9 mouse cellular contexts compared by ENCODE assay signal in the genomic region with DNA sequence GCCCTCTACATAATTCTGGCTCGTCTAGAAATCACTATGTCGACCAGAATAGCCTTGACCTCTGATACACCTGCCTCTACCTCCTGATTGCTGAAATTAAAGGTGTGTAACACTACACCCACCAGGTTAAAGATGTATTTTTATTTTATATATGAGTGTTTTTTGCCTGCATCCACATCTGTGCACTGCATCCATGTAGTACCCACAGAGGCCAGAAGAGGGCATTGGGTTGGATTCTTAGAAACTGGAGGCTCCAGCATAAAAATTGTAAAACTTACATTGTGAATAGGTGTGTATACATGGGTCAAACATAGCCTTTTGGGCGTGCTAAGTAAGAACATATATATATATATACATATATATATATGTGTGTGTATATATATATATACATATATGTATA. TPM values are rescaled to one million over a fixed set of nuclear protein-coding genes. Genes with fewer than 3 reads are reported as not detected.
A peak's percentile ranks its signal among the peaks of the same experiment; 100 is the strongest.
DNase-seq lines count a peak whose midpoint lies in the region; ATAC-seq and TF ChIP-seq lines count a peak whose summit lies in the region.
"Had no signal": no experiment of that assay in that cellular context is flagged by ENCODE, and none has a peak within 500 bp of the region (broad histone marks: within the 10 kb centered on the region; RNA-seq: fewer than 3 reads in every experiment).

No protein-coding gene starts in this region.

- H3K36me3 ChIP-seq in hindbrain, postnatal 0 days (ENCODE audit: insufficient read depth, low read length): no peaks in the 10 kb centered on the region
- H3K36me3 ChIP-seq in hindbrain, embryonic 16.5 days (ENCODE audit: control insufficient read depth, insufficient read depth, low read length): no peaks in the 10 kb centered on the region
- no peaks in the 10 kb centered on the region for H3K36me3 ChIP-seq in midbrain, embryonic 14.5 days (ENCODE audit: control insufficient read depth, insufficient read depth, low read length)
- H3K36me3 ChIP-seq in midbrain, embryonic 13.5 days: no peaks in the 10 kb centered on the region
- H3K36me3 ChIP-seq: limb, embryonic 13.5 days had no signal

- H3K9ac ChIP-seq in hindbrain, postnatal 0 days (replicated peaks; ENCODE audit: low read length): no peak overlapping the region
- no peak overlapping the region for H3K9ac ChIP-seq in hindbrain, embryonic 16.5 days (ENCODE audit: low read depth, low read length)
- H3K9ac ChIP-seq in midbrain, embryonic 14.5 days (replicated peaks; ENCODE audit: low read length): no peak overlapping the region
- no peak overlapping the region for H3K9ac ChIP-seq in midbrain, embryonic 13.5 days (replicated peaks)
- H3K9ac ChIP-seq: limb, embryonic 13.5 days had no signal

- H3K4me2 ChIP-seq in hindbrain, postnatal 0 days (ENCODE audit: low read depth, low read length): no peak overlapping the region
- no peak overlapping the region for H3K4me2 ChIP-seq in hindbrain, embryonic 16.5 days (ENCODE audit: low read length)
- no peak overlapping the region for H3K4me2 ChIP-seq in midbrain, embryonic 14.5 days (ENCODE audit: low read length)
- H3K4me2 ChIP-seq in midbrain, embryonic 13.5 days (replicated peaks): no peak overlapping the region
- H3K4me2 ChIP-seq: limb, embryonic 13.5 days had no signal

- ATAC-seq in hindbrain, postnatal 0 days: no peak
- ATAC-seq in hindbrain, embryonic 16.5 days: no peak
- ATAC-seq in midbrain, embryonic 14.5 days (ENCODE audit: low FRiP score, low TSS enrichment): no peak
- no peak for ATAC-seq in midbrain, embryonic 13.5 days
- ATAC-seq in erythroid progenitor cell, adult 5-6 weeks (replicated peaks; ENCODE audit: low FRiP score, poor library complexity, severe bottlenecking): no peak

- DNase-seq in hindbrain, postnatal 0 days (ENCODE audit: low spot score): peak; percentile 52
- peak; percentile 69 for DNase-seq in midbrain, embryonic 14.5 days
- DNase-seq in adipocyte (ENCODE audit: low spot score): peak; percentile 45
- DNase-seq in mesoderm, embryonic 11.5 days (ENCODE audit: low read depth, low spot score): peak; percentile 34

- no peak overlapping the region for H3K27ac ChIP-seq in hindbrain, postnatal 0 days
- no peak overlapping the region for H3K27ac ChIP-seq in hindbrain, embryonic 16.5 days (ENCODE audit: low read depth, low read length)
- no peak overlapping the region for H3K27ac ChIP-seq in midbrain, embryonic 14.5 days (replicated peaks; ENCODE audit: low read depth, low read length)
- no peak overlapping the region for H3K27ac ChIP-seq in midbrain, embryonic 13.5 days
- H3K27ac ChIP-seq: limb, embryonic 13.5 days had no signal

- TF ChIP-seq CTCF in hindbrain, postnatal 0 days (IDR thresholded peaks at IDR 0.05; ENCODE audit: low read depth): peak; percentile 63

- no peaks in the 10 kb centered on the region for H3K9me3 ChIP-seq in hindbrain, postnatal 0 days (ENCODE audit: low read length)
- no peaks in the 10 kb centered on the region for H3K9me3 ChIP-seq in hindbrain, embryonic 16.5 days (ENCODE audit: control insufficient read depth, low read length)
- no peaks in the 10 kb centered on the region for H3K9me3 ChIP-seq in midbrain, embryonic 14.5 days (ENCODE audit: control insufficient read depth, low read length)
- no peaks in the 10 kb centered on the region for H3K9me3 ChIP-seq in midbrain, embryonic 13.5 days
- H3K9me3 ChIP-seq: limb, embryonic 13.5 days had no signal

- WGBS in hindbrain, postnatal 0 days: 57% methylated on average over 3 of the region's 3 CpGs
- 63% methylated on average over 3 of the region's 3 CpGs for WGBS in hindbrain, embryonic 16.5 days
- whole genome bisulfite sequencing in midbrain, embryonic 14.5 days: 59% methylated on average over 3 of the region's 3 CpGs
- 65% methylated on average over 3 of the region's 3 CpGs for WGBS in midbrain, embryonic 13.5 days

- H3K4me3 ChIP-seq in hindbrain, postnatal 0 days (ENCODE audit: low read length): no peak overlapping the region
- no peak overlapping the region for H3K4me3 ChIP-seq in hindbrain, embryonic 16.5 days (ENCODE audit: low read length)
- H3K4me3 ChIP-seq in midbrain, embryonic 14.5 days (replicated peaks; ENCODE audit: low read depth, low read length): no peak overlapping the region
- no peak overlapping the region for H3K4me3 ChIP-seq in midbrain, embryonic 13.5 days (replicated peaks)
- H3K4me3 ChIP-seq: limb, embryonic 13.5 days had no signal

- H3K27me3 ChIP-seq in hindbrain, postnatal 0 days (ENCODE audit: insufficient read depth, low read length): no peaks in the 10 kb centered on the region
- no peaks in the 10 kb centered on the region for H3K27me3 ChIP-seq in hindbrain, embryonic 16.5 days (replicated peaks; ENCODE audit: control insufficient read depth, insufficient read depth, low read length)
- no peaks in the 10 kb centered on the region for H3K27me3 ChIP-seq in midbrain, embryonic 14.5 days (ENCODE audit: control insufficient read depth, insufficient read depth, low read length)
- H3K27me3 ChIP-seq in midbrain, embryonic 13.5 days: no peaks in the 10 kb centered on the region
- H3K27me3 ChIP-seq: limb, embryonic 13.5 days had no signal

- H3K4me1 ChIP-seq in hindbrain, postnatal 0 days (ENCODE audit: insufficient read depth, low read length): no peaks in the 10 kb centered on the region
- H3K4me1 ChIP-seq in hindbrain, embryonic 16.5 days (ENCODE audit: control insufficient read depth, insufficient read depth, low read depth, low read length): no peaks in the 10 kb centered on the region
- H3K4me1 ChIP-seq in midbrain, embryonic 14.5 days (ENCODE audit: control insufficient read depth, insufficient read depth, low read length): no peaks in the 10 kb centered on the region
- no peaks in the 10 kb centered on the region for H3K4me1 ChIP-seq in midbrain, embryonic 13.5 days (replicated peaks)

RNA-seq across cellular contexts. Expression of gene Plxnb1, which starts 33.0 kb away (rescaled TPM):
- 82.3 and 84.4 TPM in 2 replicates for total RNA-seq in hindbrain, postnatal 0 days (2014; rRNA removed)
- polyA plus RNA-seq in hindbrain, postnatal 0 days (2015; fragmentation: Nextera tagmentation; extraction: Ambion mirVana): 8.7 and 11.2 TPM in 2 replicates
- 12.6 and 18.2 TPM in 2 replicates for polyA plus RNA-seq in hindbrain, embryonic 16.5 days (2015; fragmentation: Nextera tagmentation; extraction: Ambion mirVana)
- 21.7 and 22.4 TPM in 2 replicates for polyA plus RNA-seq in midbrain, embryonic 14.5 days (2014; fragmentation: Nextera tagmentation; extraction: Ambion mirVana)
- 28.2 and 33.3 TPM in 2 replicates for polyA plus RNA-seq in midbrain, embryonic 13.5 days (2015; fragmentation: Nextera tagmentation; extraction: Ambion mirVana)
- not detected in 2 replicates for total RNA-seq in erythroid progenitor cell, adult 5-6 weeks (2015; ENCODE audit: low replicate concordance)
- not detected in 2 replicates for total RNA-seq in erythroid progenitor cell, adult 5-6 weeks (2017; ENCODE audit: low replicate concordance)

RNA-seq across cellular contexts. Expression of gene Fbxw21, which starts 33.6 kb away (rescaled TPM):
- total RNA-seq in hindbrain, postnatal 0 days (2014; rRNA removed): not detected in 2 replicates
- polyA plus RNA-seq in hindbrain, postnatal 0 days (2015; fragmentation: Nextera tagmentation; extraction: Ambion mirVana): not detected in 2 replicates
- not detected in 2 replicates for polyA plus RNA-seq in hindbrain, embryonic 16.5 days (2015; fragmentation: Nextera tagmentation; extraction: Ambion mirVana)
- not detected in 2 replicates for polyA plus RNA-seq in midbrain, embryonic 14.5 days (2014; fragmentation: Nextera tagmentation; extraction: Ambion mirVana)
- not detected in 2 replicates for polyA plus RNA-seq in midbrain, embryonic 13.5 days (2015; fragmentation: Nextera tagmentation; extraction: Ambion mirVana)
- not detected in 2 replicates for total RNA-seq in erythroid progenitor cell, adult 5-6 weeks (2015; ENCODE audit: low replicate concordance)
- not detected in 2 replicates for total RNA-seq in erythroid progenitor cell, adult 5-6 weeks (2017; ENCODE audit: low replicate concordance)
- polyA plus RNA-seq: limb, embryonic 13.5 days; neural tube, embryonic 11.5 days had no signal

RNA-seq across cellular contexts. Expression of gene Tma7, which starts 45.8 kb away (rescaled TPM):
- total RNA-seq in hindbrain, postnatal 0 days (2014; rRNA removed): 56.2 and 73.8 TPM in 2 replicates
- 764 and 779 TPM in 2 replicates for polyA plus RNA-seq in hindbrain, postnatal 0 days (2015; fragmentation: Nextera tagmentation; extraction: Ambion mirVana)
- 586 and 663 TPM in 2 replicates for polyA plus RNA-seq in hindbrain, embryonic 16.5 days (2015; fragmentation: Nextera tagmentation; extraction: Ambion mirVana)
- 733 and 824 TPM in 2 replicates for polyA plus RNA-seq in midbrain, embryonic 14.5 days (2014; fragmentation: Nextera tagmentation; extraction: Ambion mirVana)
- 724 and 757 TPM in 2 replicates for polyA plus RNA-seq in midbrain, embryonic 13.5 days (2015; fragmentation: Nextera tagmentation; extraction: Ambion mirVana)
- total RNA-seq in erythroid progenitor cell, adult 5-6 weeks (2015; ENCODE audit: low replicate concordance): 106 and 281 TPM in 2 replicates
- total RNA-seq in erythroid progenitor cell, adult 5-6 weeks (2017; ENCODE audit: low replicate concordance): 31.5 and 73.0 TPM in 2 replicates

RNA-seq across cellular contexts. Expression of gene Ccdc51, which starts 45.9 kb away (rescaled TPM):
- total RNA-seq in hindbrain, postnatal 0 days (2014; rRNA removed): 7.8 and 8.4 TPM in 2 replicates
- polyA plus RNA-seq in hindbrain, postnatal 0 days (2015; fragmentation: Nextera tagmentation; extraction: Ambion mirVana): 5.1 and 6.7 TPM in 2 replicates
- polyA plus RNA-seq in hindbrain, embryonic 16.5 days (2015; fragmentation: Nextera tagmentation; extraction: Ambion mirVana): 12.5 and 13.1 TPM in 2 replicates
- polyA plus RNA-seq in midbrain, embryonic 14.5 days (2014; fragmentation: Nextera tagmentation; extraction: Ambion mirVana): 14.0 and 15.4 TPM in 2 replicates
- polyA plus RNA-seq in midbrain, embryonic 13.5 days (2015; fragmentation: Nextera tagmentation; extraction: Ambion mirVana): 12.8 and 14.6 TPM in 2 replicates
- 2.9 and 5.0 TPM in 2 replicates for total RNA-seq in erythroid progenitor cell, adult 5-6 weeks (2015; ENCODE audit: low replicate concordance)
- 2.6 and 5.5 TPM in 2 replicates for total RNA-seq in erythroid progenitor cell, adult 5-6 weeks (2017; ENCODE audit: low replicate concordance)

RNA-seq across cellular contexts. Expression of gene Atrip, which starts 54.3 kb away (rescaled TPM):
- total RNA-seq in hindbrain, postnatal 0 days (2014; rRNA removed): 39.5 and 52.3 TPM in 2 replicates
- 30.6 and 32.2 TPM in 2 replicates for polyA plus RNA-seq in hindbrain, postnatal 0 days (2015; fragmentation: Nextera tagmentation; extraction: Ambion mirVana)
- 30.0 and 31.8 TPM in 2 replicates for polyA plus RNA-seq in hindbrain, embryonic 16.5 days (2015; fragmentation: Nextera tagmentation; extraction: Ambion mirVana)
- polyA plus RNA-seq in midbrain, embryonic 14.5 days (2014; fragmentation: Nextera tagmentation; extraction: Ambion mirVana): 26.5 and 28.6 TPM in 2 replicates
- polyA plus RNA-seq in midbrain, embryonic 13.5 days (2015; fragmentation: Nextera tagmentation; extraction: Ambion mirVana): 31.0 and 31.7 TPM in 2 replicates
- total RNA-seq in erythroid progenitor cell, adult 5-6 weeks (2015; ENCODE audit: low replicate concordance): 3.4 and 6.5 TPM in 2 replicates
- 11.0 and 12.6 TPM in 2 replicates for total RNA-seq in erythroid progenitor cell, adult 5-6 weeks (2017; ENCODE audit: low replicate concordance)
